Mouse (Mus musculus) midbrain, postnatal 0 days (tissue): ENCODE measurements around the gene Ppm1a. TPM values are rescaled to one million over a fixed set of nuclear protein-coding genes. Genes with fewer than 3 reads are reported as not detected.

Source experiments
- ATAC-seq: fragments of 200-750 bp; cut with Nextera tagmentation; 2 replicates; pipeline ENCODE4 v1.8.0; 2017; ENCODE audit warnings: moderate number of reproducible peaks, mild to moderate bottlenecking, moderate TSS enrichment, moderate library complexity; ENCODE audit not compliant: low FRiP score
- DNase-seq: peaks from one replicate; pipeline ENCODE4 v3.0.0-alpha.2; 2015; ENCODE audit warnings: low spot score
- H3K27ac ChIP-seq: fragments of 300-500 bp; sonication (generic); 2 replicates; pipeline ENCODE4 v1.5.1; 2014; ENCODE audit warnings: low read depth, mild to moderate bottlenecking, low read length, mixed read lengths
- H3K27me3 ChIP-seq: fragments of 300-500 bp; sonication (generic); 2 replicates; pipeline ENCODE4 v1.6.1; 2014; ENCODE audit warnings: low read length, control low read depth, mixed read lengths; ENCODE audit not compliant: insufficient read depth
- H3K36me3 ChIP-seq: fragments of 300-500 bp; sonication (generic); 2 replicates; pipeline ENCODE4 v1.6.1; 2014; ENCODE audit warnings: low read length, control low read depth, mixed read lengths; ENCODE audit not compliant: insufficient read depth
- H3K4me1 ChIP-seq: fragments of 300-500 bp; sonication (generic); 2 replicates; pipeline ENCODE4 v1.6.1; 2014; ENCODE audit warnings: mild to moderate bottlenecking, control low read depth, antibody characterized with exemption, low read length, mixed read lengths; ENCODE audit not compliant: insufficient read depth
- H3K4me2 ChIP-seq: fragments of 300-500 bp; sonication (generic); 2 replicates; pipeline ENCODE4 v1.6.1; 2014; ENCODE audit warnings: low read depth, mild to moderate bottlenecking, low read length, mixed read lengths; ENCODE audit not compliant: poor library complexity, severe bottlenecking
- H3K4me3 ChIP-seq: fragments of 300-500 bp; sonication (generic); 2 replicates; pipeline ENCODE4 v1.5.1; 2014; ENCODE audit warnings: low read depth, mild to moderate bottlenecking, low read length, moderate library complexity
- H3K9ac ChIP-seq: fragments of 300-500 bp; sonication (generic); replicated peaks from 2 replicates; pipeline ENCODE4 v1.6.1; 2014; ENCODE audit warnings: mild to moderate bottlenecking, low read length, moderate library complexity, mixed read lengths; ENCODE audit not compliant: poor library complexity, severe bottlenecking
- H3K9me3 ChIP-seq: fragments of 300-500 bp; sonication (generic); 2 replicates; pipeline ENCODE4 v1.6.1; 2016; ENCODE audit warnings: low read length, control low read depth
- CTCF ChIP-seq: IDR thresholded peaks from 2 replicates; pipeline ENCODE4 v1.5.1; 2016; ENCODE audit warnings: antibody characterized with exemption, mild to moderate bottlenecking
- WGBS: fragments of 180-500 bp; shearing (Covaris S2); extraction: QIAGEN DNeasy Blood & Tissue Kit; methylation state at CpG from one replicate; pipeline ENCODE4 v1.1.7; 2014; 5-methylcytosine and 5-hydroxymethylcytosine counted together
- polyA plus RNA-seq: library from polyadenylated mRNA; unstranded; fragments of >200 nt; fragmentation: Nextera tagmentation; extraction: Ambion mirVana; gene quantifications from 2 replicates; pipeline ENCODE4 v1.2.1, GENCODE M21; 2015
- total RNA-seq: library from RNA; depleted of rRNA; stranded (reverse); fragments of >200 nt; gene quantifications from 2 replicates; pipeline ENCODE4 v1.2.3, GENCODE M21; 2014

The Ppm1a gene
- total and polyA plus RNA-seq, 2 experiments from 2014 or later, result 79.3 to 170 TPM

DNA sequence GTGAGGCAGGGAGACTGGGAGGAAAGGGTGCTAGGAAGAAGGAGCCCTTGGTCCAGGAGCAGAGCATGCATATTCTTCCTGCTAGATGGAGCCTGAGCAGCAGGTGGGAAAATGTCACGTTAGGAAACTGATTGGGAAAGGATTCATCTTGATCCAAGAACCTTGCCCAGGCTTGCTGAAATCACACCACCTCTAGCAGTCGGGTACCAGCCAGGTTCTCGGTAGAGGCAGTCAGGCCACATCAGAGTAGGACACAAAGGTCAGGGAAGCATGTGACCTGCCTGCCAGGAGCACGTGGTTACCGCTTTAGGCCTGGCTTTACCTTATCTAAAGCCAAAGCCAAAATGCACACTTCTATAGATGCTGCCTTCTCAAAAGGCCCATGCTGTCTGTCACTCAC lies 35.5 kb upstream of the Ppm1a start:
- no peak overlapping the region for H3K4me3 ChIP-seq
- H3K36me3 ChIP-seq, result no peaks in the 10 kb centered on the region
- no peaks in the 10 kb centered on the region for H3K4me1 ChIP-seq
- 83% methylated on average over 5 of the region's 5 CpGs for WGBS
- no peak for ATAC-seq
- H3K27me3 ChIP-seq, result no peaks in the 10 kb centered on the region
- H3K9ac ChIP-seq, result no peak overlapping the region
- H3K4me2 ChIP-seq, result no peak overlapping the region
- no peak for TF ChIP-seq CTCF
- DNase-seq, result no peak
- no peak overlapping the region for H3K27ac ChIP-seq
- H3K9me3 ChIP-seq, result no peaks in the 10 kb centered on the region

- TF ChIP-seq CTCF, result no peak
- 59% methylated on average over 3 of the region's 3 CpGs for WGBS
- Histone ChIP-seq H3K36me3 (no peaks in the 10 kb centered on the region), H3K9me3 (no peaks in the 10 kb centered on the region), H3K27ac (no peak overlapping the region), H3K4me3 (no peak overlapping the region), H3K9ac (no peak overlapping the region), H3K4me1 (no peaks in the 10 kb centered on the region), H3K4me2 (no peak overlapping the region), H3K27me3 (no peaks in the 10 kb centered on the region)
- no peak for ATAC-seq
- no peak for DNase-seq
Measured at GRCm38 (mm10) chr12:72723965-72724364, 33.3 kb upstream of the Ppm1a start.

DNA sequence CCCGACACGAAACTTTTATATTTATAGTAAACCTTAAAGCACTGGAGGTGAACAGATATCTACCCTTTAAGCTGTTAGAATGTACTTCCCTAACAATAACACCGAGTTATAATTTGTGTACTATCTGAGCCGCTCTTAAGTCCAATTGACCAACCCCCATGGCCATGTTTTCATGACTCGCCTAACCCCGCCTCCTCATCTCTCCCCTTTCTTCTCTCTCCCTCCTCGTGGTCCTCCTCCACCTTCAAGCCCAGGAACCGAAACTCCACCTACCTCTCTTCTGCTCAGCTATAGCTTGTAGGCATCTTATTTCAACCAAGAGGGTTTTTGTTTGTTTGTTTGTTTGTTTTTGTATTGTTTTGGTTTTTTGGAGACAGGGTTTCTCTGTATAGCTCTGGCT lies 30.2 kb upstream of the Ppm1a start:
- Histone ChIP-seq H3K9me3 (no peaks in the 10 kb centered on the region), H3K27ac (no peak overlapping the region), H3K36me3 (no peaks in the 10 kb centered on the region), H3K9ac (no peak overlapping the region), H3K4me2 (no peak overlapping the region), H3K4me3 (no peak overlapping the region), H3K4me1 (0 out of 2 replicates have a peak, but pooled peaks cover 2% of the 10 kb centered on the region), H3K27me3 (no peaks in the 10 kb centered on the region)
- WGBS, result 96% methylated on average over 8 of the region's 8 CpGs
- DNase-seq (no peak), ATAC-seq (no peak)
- TF ChIP-seq CTCF, result no peak

GRCm38 (mm10) chr12:72727611-72728010 lies 29.6 kb upstream of the Ppm1a start:
- ATAC-seq (no peak), DNase-seq (no peak)
- Histone ChIP-seq H3K4me3 (no peak overlapping the region), H3K4me2 (no peak overlapping the region), H3K27ac (no peak overlapping the region), H3K27me3 (no peaks in the 10 kb centered on the region), H3K4me1 (0 out of 2 replicates have a peak, but pooled peaks cover 2% of the 10 kb centered on the region), H3K36me3 (no peaks in the 10 kb centered on the region), H3K9me3 (no peaks in the 10 kb centered on the region), H3K9ac (no peak overlapping the region)
- no peak for TF ChIP-seq CTCF
- WGBS, result 71% methylated on average over 5 of the region's 5 CpGs

- Histone ChIP-seq H3K4me2 (no peak overlapping the region), H3K4me1 (0 out of 2 replicates have a peak, but pooled peaks cover 2% of the 10 kb centered on the region), H3K36me3 (no peaks in the 10 kb centered on the region), H3K4me3 (no peak overlapping the region), H3K9ac (no peak overlapping the region), H3K9me3 (no peaks in the 10 kb centered on the region), H3K27ac (no peak overlapping the region), H3K27me3 (no peaks in the 10 kb centered on the region)
- TF ChIP-seq CTCF, result no peak
- WGBS, result 17% methylated on average over 2 of the region's 2 CpGs
- DNase-seq (no peak), ATAC-seq (no peak)
Measured at GRCm38 (mm10) chr12:72734112-72734511, 23.1 kb upstream of the Ppm1a start.

GRCm38 (mm10) chr12:72741176-72741575 lies 16.1 kb upstream of the Ppm1a start:
- WGBS, result 68% methylated on average over 6 of the region's 6 CpGs
- H3K27ac ChIP-seq, result no peak overlapping the region
- H3K27me3 ChIP-seq, result no peaks in the 10 kb centered on the region
- H3K9ac ChIP-seq, result no peak overlapping the region
- H3K4me2 ChIP-seq, result no peak overlapping the region
- H3K36me3 ChIP-seq, result no peaks in the 10 kb centered on the region
- DNase-seq (no peak), ATAC-seq (no peak; the same call in 1 of the 2 replicates)
- no peaks in the 10 kb centered on the region for H3K4me1 ChIP-seq
- no peak overlapping the region for H3K4me3 ChIP-seq
- TF ChIP-seq CTCF, result no peak
- no peaks in the 10 kb centered on the region for H3K9me3 ChIP-seq
